In the genomic region with DNA sequence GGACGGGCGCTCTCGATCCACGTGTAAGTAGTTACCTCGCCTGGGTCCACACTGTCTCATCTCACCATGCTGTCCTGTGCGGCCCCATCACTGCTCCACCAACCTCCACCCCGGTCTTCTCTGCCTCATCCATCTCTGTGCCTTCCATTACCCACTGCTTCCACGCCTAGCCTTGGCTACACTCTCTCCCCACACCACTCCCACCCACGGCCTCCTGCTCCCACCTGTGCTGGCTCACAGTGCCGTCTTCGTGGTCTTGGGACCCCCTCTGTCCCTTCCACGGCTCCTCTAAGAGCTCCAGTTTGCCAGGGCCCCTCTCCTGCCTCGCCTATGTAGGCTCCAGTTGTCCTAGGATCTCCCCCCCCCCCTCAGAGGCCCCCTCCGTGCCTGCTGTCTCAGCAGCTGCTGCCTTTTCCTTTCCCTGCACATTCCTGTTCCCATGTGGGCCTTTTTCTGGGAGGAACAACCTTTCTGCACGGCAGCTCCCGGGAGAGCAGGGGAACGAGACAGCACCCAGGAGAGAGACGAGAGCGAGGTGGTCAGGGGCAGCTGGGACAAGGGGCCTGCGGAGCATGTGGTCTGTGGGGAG, we compare ENCODE assay signal across 10 mouse cellular contexts. TPM values are rescaled to one million over a fixed set of nuclear protein-coding genes. Genes with fewer than 3 reads are reported as not detected.
A peak's percentile ranks its signal among the peaks of the same experiment; 100 is the strongest.
DNase-seq lines count a peak whose midpoint lies in the region; ATAC-seq and TF ChIP-seq lines count a peak whose summit lies in the region.
"Had no signal": no experiment of that assay in that cellular context is flagged by ENCODE, and none has a peak within 500 bp of the region (broad histone marks: within the 10 kb centered on the region; RNA-seq: fewer than 3 reads in every experiment).

No protein-coding gene starts in this region.

- no peak overlapping the region for H3K4me2 ChIP-seq in forebrain, embryonic 11.5 days (ENCODE audit: low read depth, low read length, severe bottlenecking)
- peak overlapping the region; percentile 40 for H3K4me2 ChIP-seq in hindbrain, embryonic 13.5 days
- H3K4me2 ChIP-seq in neural tube, embryonic 14.5 days (ENCODE audit: low read depth, low read length) = peak overlapping the region; percentile 35
- H3K4me2 ChIP-seq in lung, postnatal 0 days (replicated peaks; ENCODE audit: low read depth, low read length) = no peak overlapping the region

- H3K9ac ChIP-seq in forebrain, embryonic 11.5 days (ENCODE audit: low read length) = no peak overlapping the region
- peak overlapping the region; percentile 62 for H3K9ac ChIP-seq in hindbrain, embryonic 13.5 days
- H3K9ac ChIP-seq in neural tube, embryonic 14.5 days (replicated peaks; ENCODE audit: low read depth, low read length) = no peak overlapping the region
- H3K9ac ChIP-seq in lung, postnatal 0 days (replicated peaks; ENCODE audit: low read depth) = no peak overlapping the region

- no peaks in the 10 kb centered on the region for H3K9me3 ChIP-seq in forebrain, embryonic 10.5 days
- H3K9me3 ChIP-seq in forebrain, embryonic 11.5 days (ENCODE audit: control insufficient read depth, low read length) = no peaks in the 10 kb centered on the region
- H3K9me3 ChIP-seq in hindbrain, embryonic 13.5 days = no peaks in the 10 kb centered on the region
- H3K9me3 ChIP-seq in neural tube, embryonic 14.5 days (ENCODE audit: control insufficient read depth, low read length) = no peaks in the 10 kb centered on the region
- no peaks in the 10 kb centered on the region for H3K9me3 ChIP-seq in lung, postnatal 0 days (ENCODE audit: low read length)

- H3K36me3 ChIP-seq in forebrain, embryonic 10.5 days (replicated peaks) = 0 out of 2 replicates have a peak, but pooled peaks cover 6% of the 10 kb centered on the region
- H3K36me3 ChIP-seq in forebrain, embryonic 11.5 days (ENCODE audit: control insufficient read depth, insufficient read depth, low read length) = no peaks in the 10 kb centered on the region
- 0 out of 2 replicates have a peak, but pooled peaks cover 2% of the 10 kb centered on the region for H3K36me3 ChIP-seq in hindbrain, embryonic 13.5 days
- H3K36me3 ChIP-seq in neural tube, embryonic 14.5 days (ENCODE audit: control insufficient read depth, insufficient read depth, low read length) = no peaks in the 10 kb centered on the region
- H3K36me3 ChIP-seq in lung, postnatal 0 days (ENCODE audit: insufficient read depth, low read length) = no peaks in the 10 kb centered on the region

- H3K27ac ChIP-seq in forebrain, embryonic 10.5 days = peak overlapping the region; percentile 8; the same call in 1 of the 2 replicates
- H3K27ac ChIP-seq in forebrain, embryonic 11.5 days (ENCODE audit: low read depth, low read length) = no peak overlapping the region
- H3K27ac ChIP-seq in left cerebral cortex, adult 2 months = peak overlapping the region; percentile 96
- H3K27ac ChIP-seq in hindbrain, embryonic 13.5 days = peak overlapping the region; percentile 66
- no peak overlapping the region for H3K27ac ChIP-seq in neural tube, embryonic 14.5 days (ENCODE audit: low read depth, low read length)
- no peak overlapping the region for H3K27ac ChIP-seq in lung, postnatal 0 days (ENCODE audit: low read length)

- peaks cover 91% of the 10 kb centered on the region for H3K4me1 ChIP-seq in forebrain, embryonic 10.5 days
- H3K4me1 ChIP-seq in forebrain, embryonic 11.5 days (replicated peaks; ENCODE audit: control insufficient read depth, insufficient read depth, low read length) = peaks cover 29% of the 10 kb centered on the region
- peaks cover 83% of the 10 kb centered on the region for H3K4me1 ChIP-seq in hindbrain, embryonic 13.5 days (replicated peaks)
- peaks cover 44% of the 10 kb centered on the region for H3K4me1 ChIP-seq in neural tube, embryonic 14.5 days (ENCODE audit: control insufficient read depth, insufficient read depth, low read length)
- H3K4me1 ChIP-seq in lung, postnatal 0 days (ENCODE audit: insufficient read depth, low read depth, low read length) = no peaks in the 10 kb centered on the region

- intact Hi-C loops in left cerebral cortex, adult 2 months (cut with DNase I) = loop anchor here (5.0 kb wide), 2 partner anchors 43 to 92 kb away; a partner anchor contains a TSS

- TF ChIP-seq CTCF in left cerebral cortex, adult 2 months (IDR thresholded peaks at IDR 0.05) = no peak
- TF ChIP-seq CTCF in lung, postnatal 0 days (IDR thresholded peaks at IDR 0.05) = no peak

- H3K4me3 ChIP-seq in forebrain, embryonic 10.5 days = peak overlapping the region; percentile 12; the same call in 1 of the 2 replicates
- H3K4me3 ChIP-seq in forebrain, embryonic 11.5 days (ENCODE audit: low read depth, low read length) = no peak overlapping the region
- H3K4me3 ChIP-seq in left cerebral cortex, adult 2 months = peak overlapping the region; percentile 45
- H3K4me3 ChIP-seq in hindbrain, embryonic 13.5 days = peak overlapping the region; percentile 17; the same call in 1 of the 2 replicates
- H3K4me3 ChIP-seq in neural tube, embryonic 14.5 days (ENCODE audit: low read depth, low read length) = no peak overlapping the region
- no peak overlapping the region for H3K4me3 ChIP-seq in lung, postnatal 0 days (ENCODE audit: low read depth, low read length)

- no peak for TF ChIP-seq EP300 in lung, postnatal 0 days (IDR thresholded peaks at IDR 0.05)

- H3K27me3 ChIP-seq in forebrain, embryonic 10.5 days (ENCODE audit: poor library complexity, severe bottlenecking) = peaks cover 100% of the 10 kb centered on the region
- H3K27me3 ChIP-seq in forebrain, embryonic 11.5 days (ENCODE audit: control insufficient read depth, insufficient read depth, low read length) = peaks cover 42% of the 10 kb centered on the region
- H3K27me3 ChIP-seq in hindbrain, embryonic 13.5 days = peaks cover 62% of the 10 kb centered on the region
- peaks cover 18% of the 10 kb centered on the region for H3K27me3 ChIP-seq in neural tube, embryonic 14.5 days (ENCODE audit: control insufficient read depth, insufficient read depth, low read length)
- H3K27me3 ChIP-seq in lung, postnatal 0 days (replicated peaks; ENCODE audit: insufficient read depth, low read length) = peaks cover 30% of the 10 kb centered on the region

- no peak for DNase-seq in forebrain, embryonic 10.5 days (ENCODE audit: extremely low spot score, low spot score)
- no peak for DNase-seq in forebrain, embryonic 11.5 days (ENCODE audit: low spot score)
- DNase-seq in left cerebral cortex, adult 2 months (ENCODE audit: extremely low spot score in 1 of 2, low spot score in 2 of 2) = peak in 1 of 2 experiments; percentile 47
- DNase-seq in left cerebral cortex, adult 9 months (ENCODE audit: low spot score in 2 of 2) = no peak
- no peak for DNase-seq in lung, postnatal 0 days (ENCODE audit: low spot score)
- DNase-seq in adrenal gland, adult 18-20 months (ENCODE audit: low spot score in 2 of 2) = no peak
- DNase-seq: gastrocnemius, postnatal 14 days; lung, postnatal 14 days had no signal

- no peak for ATAC-seq in forebrain, embryonic 11.5 days (replicated peaks; ENCODE audit: low FRiP score)
- no peak for ATAC-seq in hindbrain, embryonic 13.5 days (ENCODE audit: low FRiP score)
- no peak for ATAC-seq in neural tube, embryonic 14.5 days (ENCODE audit: low read depth)
- no peak for ATAC-seq in lung, postnatal 0 days

- 76% methylated on average over 20 of the region's 20 CpGs for WGBS in forebrain, embryonic 10.5 days
- WGBS in forebrain, embryonic 11.5 days = 79% methylated on average over 20 of the region's 20 CpGs
- WGBS in hindbrain, embryonic 13.5 days = 63% methylated on average over 20 of the region's 20 CpGs
- WGBS in neural tube, embryonic 14.5 days = 56% methylated on average over 20 of the region's 20 CpGs
- 67% methylated on average over 20 of the region's 20 CpGs for WGBS in lung, postnatal 0 days

RNA-seq across cellular contexts. Expression of a gene that starts 10.1 kb away (rescaled TPM):
- 23.2 and 29.3 TPM in 2 replicates for polyA plus RNA-seq in forebrain, embryonic 10.5 days (2016; fragmentation: Nextera tagmentation; extraction: Ambion mirVana)
- polyA plus RNA-seq in forebrain, embryonic 11.5 days (2014; fragmentation: Nextera tagmentation; extraction: Ambion mirVana) = 14.1 and 16.0 TPM in 2 replicates
- total RNA-seq in left cerebral cortex, adult 2 months (2021) = 100 to 1,000 TPM; 199 to 215 TPM
- 15.9 and 16.0 TPM in 2 replicates for polyA plus RNA-seq in hindbrain, embryonic 13.5 days (2015; fragmentation: Nextera tagmentation; extraction: Ambion mirVana)
- polyA plus RNA-seq in neural tube, embryonic 14.5 days (2014; fragmentation: Nextera tagmentation; extraction: Ambion mirVana) = 19.5 and 20.8 TPM in 2 replicates
- polyA plus RNA-seq in lung, postnatal 0 days (2015; fragmentation: Nextera tagmentation; extraction: Ambion mirVana) = 15.4 and 16.4 TPM in 2 replicates
- 10 to 100 TPM in 1 of 2 experiments, 1 to 10 TPM in 1; 7.3 to 10.8 TPM for total RNA-seq in adrenal gland, adult 18-20 months (2021)

RNA-seq across cellular contexts. Expression of a gene that starts 25.1 kb away (rescaled TPM):
- polyA plus RNA-seq in forebrain, embryonic 10.5 days (2016; fragmentation: Nextera tagmentation; extraction: Ambion mirVana) = 2.6 and 4.3 TPM in 2 replicates
- 0.86 and 1.5 TPM in 2 replicates for polyA plus RNA-seq in forebrain, embryonic 11.5 days (2014; fragmentation: Nextera tagmentation; extraction: Ambion mirVana)
- 1 to 10 TPM in 1 of 2 experiments, under 1 TPM in 1; 0.77 to 1.7 TPM for total RNA-seq in left cerebral cortex, adult 2 months (2021)
- 1.8 and 2.9 TPM in 2 replicates for polyA plus RNA-seq in hindbrain, embryonic 13.5 days (2015; fragmentation: Nextera tagmentation; extraction: Ambion mirVana)
- 1.1 TPM in 2 replicates for polyA plus RNA-seq in neural tube, embryonic 14.5 days (2014; fragmentation: Nextera tagmentation; extraction: Ambion mirVana)
- polyA plus RNA-seq in lung, postnatal 0 days (2015; fragmentation: Nextera tagmentation; extraction: Ambion mirVana) = 59.4 and 67.3 TPM in 2 replicates
- 10 to 100 TPM; 15.9 to 21.3 TPM for total RNA-seq in adrenal gland, adult 18-20 months (2021)

RNA-seq across cellular contexts. Expression of a gene that starts 50.5 kb away (rescaled TPM):
- 55.9 and 60.1 TPM in 2 replicates for polyA plus RNA-seq in forebrain, embryonic 10.5 days (2016; fragmentation: Nextera tagmentation; extraction: Ambion mirVana)
- polyA plus RNA-seq in forebrain, embryonic 11.5 days (2014; fragmentation: Nextera tagmentation; extraction: Ambion mirVana) = 46.3 and 47.2 TPM in 2 replicates
- total RNA-seq in left cerebral cortex, adult 2 months (2021) = 10 to 100 TPM; 65.0 to 69.4 TPM
- 84.0 and 84.4 TPM in 2 replicates for polyA plus RNA-seq in hindbrain, embryonic 13.5 days (2015; fragmentation: Nextera tagmentation; extraction: Ambion mirVana)
- 58.6 and 64.5 TPM in 2 replicates for polyA plus RNA-seq in neural tube, embryonic 14.5 days (2014; fragmentation: Nextera tagmentation; extraction: Ambion mirVana)
- polyA plus RNA-seq in lung, postnatal 0 days (2015; fragmentation: Nextera tagmentation; extraction: Ambion mirVana) = 58.4 and 58.9 TPM in 2 replicates
- total RNA-seq in adrenal gland, adult 18-20 months (2021) = 10 to 100 TPM; 53.2 to 56.1 TPM

Comparison
In these comparisons a context has a peak if more than half of its experiments do, and no peak if none do; other contexts are left out.
1. H3K27ac ChIP-seq: peak in forebrain, embryonic 10.5 days (single experiment), left cerebral cortex, adult 2 months (single experiment) and hindbrain, embryonic 13.5 days (single experiment); none in forebrain, embryonic 11.5 days (single experiment), neural tube, embryonic 14.5 days (single experiment) and lung, postnatal 0 days (single experiment).
2. H3K4me3 ChIP-seq: peak in forebrain, embryonic 10.5 days (single experiment), left cerebral cortex, adult 2 months (single experiment) and hindbrain, embryonic 13.5 days (single experiment); none in forebrain, embryonic 11.5 days (single experiment), neural tube, embryonic 14.5 days (single experiment) and lung, postnatal 0 days (single experiment).
3. H3K4me2 ChIP-seq: peak in hindbrain, embryonic 13.5 days (single experiment) and neural tube, embryonic 14.5 days (single experiment); none in forebrain, embryonic 11.5 days (single experiment) and lung, postnatal 0 days (single experiment).
4. RNA of a gene that starts 25.1 kb away (polyA plus RNA-seq): 59.4 to 67.3 TPM in lung, postnatal 0 days; 1.8 to 2.9 TPM in hindbrain, embryonic 13.5 days, 2.6 to 4.3 TPM in forebrain, embryonic 10.5 days, 1.1 TPM in neural tube, embryonic 14.5 days and 0.86 to 1.5 TPM in forebrain, embryonic 11.5 days; every median in the first group is over 10 times any median in the second.